Mouse (Mus musculus) testis, postnatal 14 days (tissue): ENCODE data around the gene Dhx32.
A peak's percentile ranks its signal among the peaks of the same experiment; 100 is the strongest.

ENCODE experiments used
- DNase-seq: peaks from one replicate; pipeline ENCODE4 v3.0.0; 2021; ENCODE audit warnings: low spot score

Dhx32 gene

GRCm38 (mm10) chr7:133782717-133783435 is at the start of gene Dhx32:
Gene Dhx32 (minus strand): TSS chr7:133782726.
- peak; percentile 78 for DNase-seq

GRCm38 (mm10) chr7:133829579-133829978 is 47.1 kb upstream of the Dhx32 start:
- no peak for DNase-seq

- DNase-seq: peak; percentile 24
These were observed 46.0 kb upstream of the Dhx32 start for GRCm38 (mm10) chr7:133828514-133828913.

GRCm38 (mm10) chr7:133824579-133824978 is 42.1 kb upstream of the Dhx32 start:
- DNase-seq: no peak

GRCm38 (mm10) chr7:133823751-133824150 is 41.2 kb upstream of the Dhx32 start:
- no peak for DNase-seq

- no peak for DNase-seq
These were observed 30.8 kb upstream of the Dhx32 start for GRCm38 (mm10) chr7:133813331-133813730.

GRCm38 (mm10) chr7:133812927-133813326 is 30.4 kb upstream of the Dhx32 start:
- no peak for DNase-seq

- peak; percentile 23 for DNase-seq
These were observed 23.2 kb upstream of the Dhx32 start for GRCm38 (mm10) chr7:133805614-133806175.

- DNase-seq: peak; percentile 40
These were observed 19.3 kb upstream of the Dhx32 start for GRCm38 (mm10) chr7:133801823-133802222.

GRCm38 (mm10) chr7:133799928-133800327 is 17.4 kb upstream of the Dhx32 start:
- DNase-seq: no peak

- no peak for DNase-seq
These were observed 12.2 kb upstream of the Dhx32 start for GRCm38 (mm10) chr7:133794720-133795119.

- DNase-seq: no peak
These were observed 11.0 kb upstream of the Dhx32 start for GRCm38 (mm10) chr7:133793248-133794131.

GRCm38 (mm10) chr7:133792771-133793170 is 10.2 kb upstream of the Dhx32 start:
- no peak for DNase-seq

- DNase-seq: no peak
These were observed 8.2 kb upstream of the Dhx32 start for GRCm38 (mm10) chr7:133790608-133791229.

- DNase-seq: no peak
These were observed 7.6 kb upstream of the Dhx32 start for GRCm38 (mm10) chr7:133790171-133790570.

- DNase-seq: no peak
These were observed 5.6 kb upstream of the Dhx32 start for GRCm38 (mm10) chr7:133788147-133788546.

GRCm38 (mm10) chr7:133787571-133787970 is 5.0 kb upstream of the Dhx32 start:
- no peak for DNase-seq

GRCm38 (mm10) chr7:133781991-133782390 is 535 bp downstream of the Dhx32 start:
- no peak for DNase-seq

- no peak for DNase-seq
These were observed 943 bp downstream of the Dhx32 start for GRCm38 (mm10) chr7:133781583-133781982.

- peak; percentile 90 for DNase-seq
These were observed 5.9 kb downstream of the Dhx32 start, which contains the start of gene Fank1 for GRCm38 (mm10) chr7:133776626-133776996. Gene Fank1 (plus strand): TSS chr7:133776861.

GRCm38 (mm10) chr7:133775796-133776625 is 6.5 kb downstream of the Dhx32 start:
- no peak for DNase-seq
